Mouse (Mus musculus) ovary, adult 18-20 months (tissue): ENCODE results near the gene Fahd1.
A peak's percentile ranks its signal among the peaks of the same experiment; 100 is the strongest.

Experiments
- DNase-seq: peaks from one replicate; pipeline ENCODE4 v3.0.0; 2022; ENCODE audit warnings: low spot score, mixed read lengths

Gene Fahd1

DNA sequence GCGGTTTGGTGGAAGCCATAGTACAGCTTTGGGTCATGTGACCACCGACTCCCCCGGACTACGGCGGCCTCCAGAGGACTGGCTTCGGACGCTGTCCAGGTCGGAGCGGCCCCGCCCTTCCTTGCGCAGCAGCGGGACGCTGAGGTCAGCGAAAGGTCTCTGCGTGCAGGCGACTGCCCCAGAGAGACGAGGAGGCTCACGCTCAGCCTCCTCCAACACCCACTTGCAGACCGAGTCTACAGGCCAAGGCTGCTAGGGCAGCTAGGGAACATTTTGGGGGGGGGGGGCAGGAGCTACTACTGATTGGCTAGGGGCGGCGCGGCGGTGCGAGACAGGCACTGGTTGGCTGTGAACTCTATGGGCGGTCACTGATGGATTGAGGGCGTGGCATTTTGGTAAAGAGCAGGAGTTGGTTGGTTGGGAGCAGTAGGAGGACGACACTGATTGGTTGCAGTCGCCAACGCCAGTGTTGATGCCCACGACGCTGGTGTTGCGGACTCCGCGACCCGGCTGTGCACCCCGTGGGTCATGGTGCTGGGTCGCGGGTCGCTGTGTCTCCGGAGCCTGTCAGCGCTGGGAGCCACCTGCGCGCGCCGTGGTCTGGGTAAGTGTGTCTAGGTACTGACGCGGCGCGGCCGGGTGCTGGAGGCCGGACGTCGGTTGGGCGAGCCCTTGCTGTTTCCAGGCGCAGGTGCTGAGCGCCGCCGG lies at the start of gene Fahd1:
Gene Fahd1 (minus strand): TSS at position 300 of the 708 bp plus-strand sequence.
- DNase-seq: peak; percentile 95

DNA sequence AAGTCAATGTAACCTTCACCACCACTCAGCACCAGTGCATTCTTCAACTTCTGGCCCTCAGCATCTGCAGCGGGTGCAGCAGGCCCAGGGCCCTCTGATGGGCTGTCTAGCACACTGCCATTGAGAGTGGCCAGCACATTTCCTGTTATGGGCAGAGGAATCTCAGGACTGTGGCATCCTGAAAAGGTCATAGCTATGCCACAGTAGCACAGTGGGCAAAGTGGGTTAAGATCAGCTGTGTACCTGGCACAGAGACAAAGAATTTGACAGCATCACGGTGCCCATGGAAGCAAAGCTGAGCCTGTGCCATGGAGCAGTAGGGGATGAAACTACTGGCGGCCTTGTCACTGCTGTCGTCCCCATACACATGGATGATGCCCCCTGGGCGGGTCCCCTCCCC lies 49.0 kb upstream of the Fahd1 start:
- DNase-seq: no peak

DNA sequence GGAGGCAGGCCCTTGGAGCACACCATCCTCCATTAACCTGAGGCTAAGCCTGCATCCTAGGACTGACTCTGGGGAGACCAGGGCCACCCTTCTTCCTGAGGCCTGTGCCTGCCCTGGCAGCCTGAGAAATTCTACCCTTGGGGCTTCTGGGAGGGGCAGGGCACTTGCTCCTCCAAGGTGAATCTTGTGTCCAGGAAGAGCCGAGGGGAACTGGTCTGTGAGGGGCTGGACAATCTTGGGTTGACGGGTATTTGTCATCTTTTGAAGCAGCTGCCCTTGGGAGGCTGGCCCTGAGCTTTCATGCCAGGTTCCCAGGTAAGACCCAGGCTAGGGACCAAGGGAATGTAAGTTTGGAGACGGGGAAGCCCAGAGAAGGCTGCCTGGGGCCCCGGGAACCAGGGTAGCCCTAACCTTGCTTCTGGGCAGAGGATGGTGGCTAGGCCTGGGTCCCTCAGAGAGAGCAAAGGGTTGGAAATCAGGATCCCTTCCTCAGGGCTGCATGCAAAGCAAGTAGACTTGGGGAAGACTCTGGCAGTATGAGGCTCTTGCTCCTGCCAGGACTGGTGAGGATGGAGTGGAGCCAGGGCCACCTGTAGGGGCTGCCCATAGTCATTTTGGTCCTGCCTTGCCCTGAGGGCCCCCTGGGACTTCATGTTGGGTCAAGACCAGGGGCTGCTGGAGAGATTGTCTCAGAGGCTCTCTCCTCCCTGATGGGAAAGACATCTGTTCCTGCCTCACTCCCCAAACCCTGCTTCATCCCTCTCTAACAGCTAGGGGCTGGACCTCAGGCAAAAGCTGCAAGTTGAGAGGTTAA lies 48.1 kb upstream of the Fahd1 start:
- DNase-seq: peak; percentile 1

DNA sequence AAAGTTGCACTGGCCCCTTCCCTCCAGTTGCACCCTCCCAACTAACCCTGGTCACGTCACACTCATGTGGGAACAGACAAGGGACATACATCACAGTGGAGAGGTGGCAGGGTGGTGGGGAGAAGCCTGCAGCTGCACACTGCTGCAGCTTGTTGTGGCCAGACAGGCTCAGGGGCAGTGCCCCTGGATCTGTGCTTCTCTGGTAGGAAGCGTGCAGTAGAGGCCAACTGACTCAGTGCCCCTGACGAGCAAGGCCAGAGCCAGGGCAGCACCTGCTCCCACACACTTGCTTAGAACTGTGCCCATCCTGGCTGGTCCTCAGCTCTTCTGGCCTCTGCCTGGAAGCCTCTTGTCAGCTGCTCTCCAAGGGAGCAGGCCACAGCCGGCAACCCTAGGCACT lies 47.4 kb upstream of the Fahd1 start:
- no peak for DNase-seq

DNA sequence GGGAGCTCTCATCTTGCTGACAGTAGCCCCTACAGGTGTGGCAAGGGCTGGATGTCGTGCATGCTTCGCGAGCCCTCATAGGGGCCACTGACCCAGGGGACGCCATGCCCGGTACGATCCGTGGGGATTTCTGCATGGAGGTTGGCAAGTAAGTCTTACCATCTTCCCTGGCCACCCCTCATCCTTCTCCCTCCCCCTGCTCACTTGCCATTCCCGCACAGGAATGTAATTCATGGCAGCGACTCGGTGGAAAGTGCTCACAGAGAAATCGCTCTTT lies 46.8 kb upstream of the Fahd1 start:
- DNase-seq: no peak

DNA sequence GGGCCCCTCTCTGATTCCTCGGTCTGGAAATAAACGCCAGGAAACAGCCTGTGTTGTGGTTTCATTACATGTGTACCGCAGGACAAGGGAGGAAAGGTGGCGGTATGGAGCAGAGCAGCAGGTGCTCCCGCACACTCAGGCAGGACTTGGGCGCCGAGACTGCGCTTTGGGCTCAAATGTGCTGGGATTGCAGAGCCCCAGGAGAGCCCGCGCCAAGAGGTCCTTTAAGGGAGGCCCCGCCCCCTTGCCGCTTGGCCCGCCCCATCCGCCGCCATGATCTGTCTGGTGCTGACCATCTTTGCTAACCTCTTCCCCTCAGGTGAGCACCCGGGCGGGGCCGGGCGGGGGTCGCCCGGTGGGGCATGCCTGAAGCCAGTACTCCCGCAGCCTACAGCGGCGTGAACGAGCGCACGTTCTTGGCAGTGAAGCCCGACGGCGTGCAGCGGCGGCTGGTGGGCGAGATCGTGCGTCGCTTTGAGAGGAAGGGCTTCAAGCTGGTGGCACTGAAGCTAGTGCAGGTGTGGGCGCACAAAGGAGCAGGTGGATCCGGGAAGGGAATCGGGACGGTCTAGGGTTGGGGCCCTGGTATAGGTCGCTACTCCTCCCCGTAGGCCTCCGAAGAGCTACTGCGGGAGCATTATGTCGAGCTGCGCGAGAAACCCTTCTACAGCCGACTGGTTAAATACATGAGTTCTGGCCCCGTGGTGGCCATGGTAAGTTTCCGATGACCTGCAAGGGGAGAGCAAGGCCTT lies 46.3 kb upstream of the Fahd1 start, which contains the start of gene Nme3:
Gene Nme3 (plus strand): TSS at position 260 of the 752 bp plus-strand sequence.
- peak; percentile 59 for DNase-seq

DNA sequence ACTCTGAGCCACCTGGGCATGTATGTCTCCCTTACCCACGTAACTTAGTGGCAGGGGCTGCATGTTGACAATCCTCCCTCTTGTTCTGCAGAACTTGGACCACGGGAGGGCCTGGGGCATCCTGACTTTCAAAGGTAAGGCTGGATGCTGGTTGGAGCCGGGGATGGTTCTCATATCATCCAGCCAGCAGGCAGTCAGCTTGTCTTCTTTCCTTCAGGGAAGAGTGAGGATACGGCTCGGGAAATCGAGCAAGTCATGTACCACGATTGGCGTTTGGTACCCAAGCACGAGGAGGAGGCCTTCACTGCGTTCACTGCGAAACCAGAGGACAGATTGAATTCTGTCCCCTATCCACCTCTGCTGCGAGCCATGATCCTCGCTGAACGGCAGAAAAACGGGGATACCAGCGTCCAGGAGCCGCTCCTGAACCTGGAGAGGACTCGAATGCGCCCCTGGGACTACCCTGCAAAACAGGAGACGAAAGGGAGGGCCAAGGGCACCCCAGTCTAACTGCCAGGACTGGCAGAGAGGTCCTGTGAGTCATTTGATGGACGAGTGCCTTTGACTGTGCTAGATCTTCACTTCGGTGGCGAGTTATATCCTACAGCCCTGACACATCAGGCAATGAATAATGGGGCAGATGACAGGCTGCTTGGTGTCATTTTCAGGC lies 45.5 kb upstream of the Fahd1 start:
- peak; percentile 2 for DNase-seq

DNA sequence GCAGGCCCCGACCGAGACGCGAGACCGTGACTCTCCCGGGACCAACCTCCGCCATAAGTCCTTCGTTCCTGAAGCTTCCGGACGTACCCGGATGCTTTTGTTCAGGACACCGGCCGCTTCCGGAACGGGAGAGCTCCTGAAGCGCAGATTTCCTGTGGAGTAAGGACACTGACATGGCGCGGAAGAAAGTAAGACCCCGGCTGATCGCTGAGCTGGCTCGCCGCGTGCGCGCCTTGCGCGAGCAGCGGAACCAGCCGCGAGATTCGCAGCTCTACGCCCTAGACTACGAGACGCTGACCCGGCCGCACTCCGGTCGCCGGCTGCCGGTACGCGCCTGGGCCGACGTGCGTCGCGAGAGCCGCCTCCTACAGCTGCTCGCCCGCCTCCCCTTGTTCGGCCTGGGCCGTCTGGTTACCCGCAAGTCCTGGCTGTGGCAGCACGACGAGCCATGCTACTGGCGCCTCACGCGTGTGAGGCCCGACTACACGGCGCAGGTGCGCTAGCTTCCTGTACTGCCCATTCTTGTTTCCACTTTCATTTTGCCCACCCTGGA lies 44.9 kb upstream of the Fahd1 start, which contains the start of the genes Eme2 and Mrps34:
Gene Eme2 (minus strand): TSS at position 93 of the 553 bp plus-strand sequence.
Gene Mrps34 (plus strand): TSS at position 122 of the 553 bp plus-strand sequence.
- peak; percentile 62 for DNase-seq

DNA sequence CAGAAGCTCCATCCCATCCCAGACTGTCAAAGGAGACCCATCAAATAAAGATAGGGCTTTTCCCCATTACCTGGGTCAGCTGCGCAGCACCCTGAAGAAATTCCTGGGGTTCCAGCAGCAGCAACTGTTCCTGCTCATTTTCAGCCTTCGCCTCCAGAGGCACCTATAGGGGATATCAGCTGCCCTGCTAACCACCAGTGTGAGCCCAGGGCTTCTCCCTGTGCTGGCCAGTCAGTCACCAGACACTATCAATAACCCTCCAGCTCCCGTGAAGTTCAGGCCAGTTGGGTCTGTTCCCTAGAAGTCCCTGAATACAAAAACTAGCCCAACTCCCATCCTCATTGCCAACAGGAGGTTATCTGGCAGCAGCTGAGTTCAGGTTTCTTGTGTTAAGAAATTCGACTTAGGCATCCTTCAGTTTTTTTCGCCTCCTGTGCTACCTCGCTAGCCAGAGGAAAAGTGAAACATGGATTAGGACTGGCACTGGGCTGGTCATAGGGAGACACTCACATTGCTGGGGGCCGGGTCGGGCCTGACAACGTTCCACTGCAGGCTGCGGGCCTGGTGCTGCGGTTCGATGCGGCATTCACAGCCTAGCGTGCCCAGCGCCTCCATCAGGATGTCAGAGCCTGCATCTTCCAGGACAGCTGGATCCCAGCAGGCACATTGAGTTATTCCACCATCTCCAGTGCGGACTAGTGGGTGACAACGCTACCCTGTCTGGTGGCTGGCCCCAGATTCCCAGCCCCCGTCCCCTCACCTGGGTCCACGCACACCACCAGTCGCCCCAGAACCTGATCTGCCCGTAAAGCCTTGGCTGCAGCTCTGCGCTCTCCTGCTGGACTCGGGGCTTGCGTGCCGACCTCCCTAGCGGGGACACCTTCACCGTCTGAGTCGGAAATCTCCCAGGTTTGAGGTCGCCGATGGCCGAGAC lies 44.2 kb upstream of the Fahd1 start:
- DNase-seq: no peak

DNA sequence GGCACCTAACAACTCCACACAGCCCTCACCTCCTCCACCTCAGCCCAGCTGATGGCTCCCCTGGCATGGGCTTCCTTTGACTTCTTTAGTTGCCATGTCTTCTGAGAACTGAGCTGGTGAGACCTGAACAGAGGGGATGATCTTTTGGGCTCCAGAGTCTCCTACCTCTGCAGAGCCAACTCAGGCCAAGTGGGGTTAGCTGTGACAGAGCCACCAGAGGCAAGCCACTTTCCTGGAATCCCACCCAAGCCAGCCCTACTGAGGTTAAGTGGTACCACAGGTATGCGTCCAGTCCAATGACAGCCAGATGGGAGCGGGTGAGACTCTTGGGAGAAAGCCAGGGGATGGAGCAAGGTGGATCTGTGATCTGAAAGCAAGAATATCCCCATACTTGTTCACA lies 43.1 kb upstream of the Fahd1 start:
- no peak for DNase-seq

DNA sequence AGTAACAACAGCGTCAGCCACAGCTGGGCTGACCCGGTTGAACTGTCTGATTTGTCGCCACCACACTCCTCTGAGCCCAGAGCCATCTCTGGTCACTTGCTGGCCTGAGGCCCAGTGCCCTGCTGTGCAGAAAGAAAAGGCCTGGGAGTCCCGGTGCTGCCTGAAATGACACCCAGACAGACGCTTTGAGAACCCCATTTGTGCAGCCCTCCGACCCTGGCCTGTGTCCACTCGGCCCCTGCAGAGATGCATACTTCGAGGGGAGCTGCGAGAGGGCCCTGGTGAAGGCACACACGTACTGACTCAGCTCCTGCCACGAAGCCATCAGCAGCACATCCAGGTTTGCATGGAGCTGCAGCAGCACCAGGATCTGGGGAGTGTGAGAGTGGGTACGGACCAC lies 42.6 kb upstream of the Fahd1 start:
- DNase-seq: no peak

DNA sequence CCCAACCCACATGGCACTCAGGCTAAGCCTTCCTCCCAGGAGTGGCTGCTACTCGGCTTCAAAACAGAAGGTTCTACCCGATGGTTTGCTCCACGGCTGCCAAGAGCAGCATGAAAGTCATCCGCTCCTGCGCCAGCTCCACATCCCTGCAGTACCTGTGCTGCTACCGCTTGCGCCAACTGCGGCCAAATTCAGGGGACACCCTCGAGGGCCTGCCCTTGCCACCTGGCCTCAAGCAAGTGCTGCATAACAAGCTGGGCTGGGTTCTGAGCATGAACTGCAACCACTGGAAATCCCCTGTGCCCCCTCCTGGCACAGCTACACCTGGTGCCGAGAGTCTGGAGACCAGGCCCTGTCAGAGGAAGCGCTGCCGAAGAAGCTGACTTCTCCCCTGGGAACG lies 41.2 kb upstream of the Fahd1 start:
- no peak for DNase-seq

DNA sequence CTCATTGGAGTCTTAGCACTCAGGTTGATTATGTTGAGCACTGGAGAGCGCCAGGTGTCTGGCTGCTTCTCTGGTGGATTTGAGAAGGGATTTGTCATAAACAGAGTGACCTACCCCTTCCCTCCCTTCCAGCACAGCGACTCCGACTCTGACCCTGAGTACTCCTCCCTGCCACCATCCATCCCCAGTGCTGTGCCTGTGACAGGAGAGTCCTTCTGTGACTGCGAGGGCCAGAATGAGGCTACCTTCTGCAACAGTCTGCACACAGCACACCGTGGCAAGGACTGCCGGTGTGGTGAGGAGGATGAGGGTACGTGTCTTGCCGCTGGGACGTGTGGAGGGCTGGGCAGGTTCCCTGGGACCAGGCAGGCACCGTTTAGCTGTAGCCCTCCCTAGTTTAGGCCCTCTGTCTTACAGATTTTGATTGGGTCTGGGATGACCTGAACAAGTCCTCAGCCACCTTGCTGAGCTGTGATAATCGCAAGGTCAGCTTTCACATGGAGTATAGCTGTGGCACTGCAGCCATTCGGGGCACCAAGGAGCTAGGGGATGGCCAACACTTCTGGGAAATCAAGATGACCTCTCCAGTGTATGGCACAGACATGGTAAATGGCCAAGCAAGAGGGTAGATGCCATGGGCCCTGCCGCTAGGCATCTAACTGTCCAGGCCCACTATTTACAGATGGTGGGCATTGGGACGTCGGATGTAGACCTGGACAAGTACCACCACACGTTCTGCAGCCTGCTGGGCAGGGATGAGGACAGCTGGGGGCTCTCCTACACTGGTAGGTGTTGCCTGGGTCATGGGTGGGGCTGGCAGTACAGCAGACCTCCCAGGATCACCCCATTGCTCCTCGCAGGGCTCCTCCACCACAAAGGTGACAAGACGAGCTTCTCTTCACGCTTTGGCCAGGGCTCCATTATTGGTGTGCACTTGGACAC lies 40.3 kb upstream of the Fahd1 start:
- DNase-seq: no peak

DNA sequence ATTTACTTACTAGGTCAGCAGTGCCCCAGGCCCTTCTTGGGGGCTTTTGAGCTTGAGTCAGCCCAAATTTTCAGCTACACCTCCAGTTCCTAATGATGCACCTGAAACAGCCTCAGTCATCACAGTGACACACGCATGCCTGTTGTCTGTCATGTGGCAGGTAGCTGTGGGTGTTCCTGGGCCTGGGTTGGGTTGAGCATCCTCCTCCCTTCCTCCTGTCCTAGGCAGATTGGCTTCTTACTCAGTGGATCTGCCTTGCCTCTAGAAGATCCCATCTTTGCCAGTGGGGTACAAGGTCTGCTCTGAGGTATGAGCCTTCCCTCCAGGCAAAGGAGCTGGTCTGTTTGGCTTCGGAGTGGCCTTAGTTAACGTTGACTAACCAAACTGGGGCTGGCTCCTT lies 38.7 kb upstream of the Fahd1 start:
- DNase-seq: no peak

DNA sequence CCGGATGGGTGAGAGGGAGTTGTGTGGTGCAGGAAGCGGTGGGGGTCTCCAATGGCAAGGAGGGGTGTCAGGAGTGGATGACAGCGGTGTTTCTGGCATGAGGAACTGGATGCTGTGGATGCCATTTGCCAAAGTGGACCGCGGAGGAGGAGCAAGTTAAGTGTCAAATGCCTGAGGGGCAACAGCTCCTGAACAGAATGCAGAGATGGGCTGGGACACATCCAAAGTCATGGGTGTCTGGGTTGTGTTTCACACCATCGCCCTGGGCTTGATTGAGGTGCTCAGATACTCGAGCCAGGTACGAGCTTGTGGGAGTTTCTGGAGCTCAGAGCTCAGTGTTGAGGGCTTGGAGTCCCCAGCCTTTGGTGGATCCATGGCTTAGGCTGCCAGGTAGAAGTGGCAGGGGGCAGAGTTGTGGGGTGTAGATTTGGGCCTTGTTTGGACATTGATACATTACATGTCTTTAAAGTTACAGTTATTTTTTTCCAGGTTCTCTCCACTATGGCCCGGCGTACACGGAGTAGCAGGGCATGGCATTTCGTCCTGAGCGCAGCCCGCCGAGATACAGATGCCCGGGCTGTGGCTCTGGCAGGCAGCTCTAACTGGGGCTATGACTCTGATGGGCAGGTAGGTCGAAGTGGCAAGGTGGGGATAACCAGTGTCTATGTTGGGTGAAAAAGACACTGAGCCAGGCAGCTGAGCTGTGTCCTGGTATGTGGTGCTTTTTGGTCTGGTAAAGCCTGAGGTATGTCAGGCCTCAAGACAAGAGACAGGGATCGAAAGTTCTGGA lies 37.3 kb upstream of the Fahd1 start:
- no peak for DNase-seq

DNA sequence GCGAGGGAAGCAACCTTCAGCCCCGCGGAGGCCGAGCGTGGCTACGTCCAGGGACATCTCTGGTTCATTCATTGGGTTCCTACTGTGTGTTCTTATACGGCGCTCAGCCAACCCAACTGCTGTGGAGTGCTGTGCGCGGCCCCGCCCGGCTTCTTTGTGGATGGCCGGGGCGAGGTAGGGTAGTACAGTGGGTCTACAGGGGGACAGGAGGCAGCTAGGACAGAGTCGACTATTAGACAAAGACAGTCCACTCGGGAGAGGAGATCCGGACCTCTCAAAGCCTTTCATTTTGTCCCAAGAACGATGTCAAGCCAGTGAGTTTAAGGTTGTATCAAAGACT lies 36.7 kb upstream of the Fahd1 start:
- no peak for DNase-seq

DNA sequence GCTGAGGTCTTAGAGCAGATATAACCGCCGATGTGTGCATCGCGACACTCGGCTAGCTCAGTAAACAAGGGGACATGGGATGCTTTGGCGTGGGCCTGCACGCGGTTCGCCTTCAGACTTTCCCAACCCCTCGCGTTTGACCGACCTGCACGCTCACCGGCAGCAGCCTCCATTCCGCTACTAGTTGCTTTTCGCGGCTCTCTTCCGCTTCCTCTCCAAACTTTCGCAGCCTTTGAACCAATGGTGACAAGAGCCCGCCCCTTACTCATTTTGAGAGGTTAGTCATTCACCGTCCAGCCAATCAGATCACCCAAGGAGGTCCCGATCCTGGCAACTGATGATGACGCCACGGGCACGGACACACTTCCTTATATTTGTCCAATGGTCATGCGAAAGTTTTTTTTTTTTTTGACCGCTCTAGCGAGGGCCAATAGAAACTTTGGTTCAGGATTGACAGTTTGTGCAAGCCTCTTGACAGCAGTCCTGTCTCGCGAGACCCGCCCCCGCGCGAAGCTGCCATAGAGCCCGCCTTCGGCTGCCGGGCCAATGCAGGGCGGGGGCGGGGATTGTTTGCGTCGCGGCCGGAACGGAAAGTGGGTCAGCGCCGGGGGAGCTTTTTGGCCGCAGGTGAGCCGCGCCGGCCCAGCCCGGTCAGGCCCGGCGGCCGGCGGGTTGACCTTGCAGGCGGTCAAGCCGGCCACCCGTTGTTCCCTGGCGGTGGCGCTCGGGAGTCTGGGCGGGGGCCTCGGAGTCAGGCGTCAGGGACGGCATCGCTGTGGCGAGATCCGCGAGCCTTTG lies 36.2 kb upstream of the Fahd1 start, which contains the start of the genes Nubp2 and Spsb3:
Gene Nubp2 (minus strand): TSS at position 216 of the 798 bp plus-strand sequence.
Gene Spsb3 (plus strand): TSS at position 510 of the 798 bp plus-strand sequence.
- DNase-seq: peak; percentile 99
